Mouse (Mus musculus): ENCODE data around the gene Gmppa.

Gene Gmppa

DNA sequence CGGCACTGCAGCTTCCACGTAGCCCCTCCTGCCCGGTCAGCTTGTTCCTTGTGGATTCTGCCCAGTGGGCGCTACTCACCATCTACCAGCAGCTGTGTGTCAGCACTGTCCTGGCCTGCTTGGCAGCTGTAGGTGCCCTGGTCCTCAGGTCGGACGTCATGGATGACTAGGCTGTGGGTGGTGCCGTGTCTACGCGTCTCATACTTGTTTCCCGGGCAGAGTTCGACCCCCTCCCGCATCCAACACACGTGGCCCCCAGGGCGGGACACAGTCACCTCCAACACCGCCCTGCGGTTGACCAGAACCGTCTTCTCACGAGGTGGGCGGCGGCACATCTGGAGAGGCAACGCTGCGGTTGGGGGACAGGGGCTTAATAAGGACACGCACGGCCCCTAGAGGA lies 50.8 kb downstream of the Gmppa start:
- in situ Hi-C loops (cut with MseI, MboI), result no loop called here

DNA sequence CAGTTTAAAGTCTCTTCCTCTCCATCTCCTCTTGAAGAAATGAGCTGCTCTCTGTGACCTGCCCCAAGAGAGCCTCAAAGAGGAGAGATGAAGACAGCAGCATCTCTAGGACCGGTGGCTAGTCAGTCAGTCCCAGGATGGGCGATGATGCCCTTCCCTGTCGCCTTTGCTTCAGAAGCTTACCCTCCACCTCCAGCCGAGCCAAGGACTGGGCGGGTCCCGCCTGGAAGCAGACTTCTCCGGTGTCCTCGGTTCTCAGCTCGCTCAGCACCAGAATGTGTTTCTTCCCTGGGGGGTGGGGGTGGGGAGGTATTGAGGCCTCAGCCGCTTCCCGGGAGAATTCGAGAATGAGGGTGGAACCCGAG lies 51.3 kb downstream of the Gmppa start:
- in situ Hi-C loops (cut with MseI, MboI), result no loop called here

DNA sequence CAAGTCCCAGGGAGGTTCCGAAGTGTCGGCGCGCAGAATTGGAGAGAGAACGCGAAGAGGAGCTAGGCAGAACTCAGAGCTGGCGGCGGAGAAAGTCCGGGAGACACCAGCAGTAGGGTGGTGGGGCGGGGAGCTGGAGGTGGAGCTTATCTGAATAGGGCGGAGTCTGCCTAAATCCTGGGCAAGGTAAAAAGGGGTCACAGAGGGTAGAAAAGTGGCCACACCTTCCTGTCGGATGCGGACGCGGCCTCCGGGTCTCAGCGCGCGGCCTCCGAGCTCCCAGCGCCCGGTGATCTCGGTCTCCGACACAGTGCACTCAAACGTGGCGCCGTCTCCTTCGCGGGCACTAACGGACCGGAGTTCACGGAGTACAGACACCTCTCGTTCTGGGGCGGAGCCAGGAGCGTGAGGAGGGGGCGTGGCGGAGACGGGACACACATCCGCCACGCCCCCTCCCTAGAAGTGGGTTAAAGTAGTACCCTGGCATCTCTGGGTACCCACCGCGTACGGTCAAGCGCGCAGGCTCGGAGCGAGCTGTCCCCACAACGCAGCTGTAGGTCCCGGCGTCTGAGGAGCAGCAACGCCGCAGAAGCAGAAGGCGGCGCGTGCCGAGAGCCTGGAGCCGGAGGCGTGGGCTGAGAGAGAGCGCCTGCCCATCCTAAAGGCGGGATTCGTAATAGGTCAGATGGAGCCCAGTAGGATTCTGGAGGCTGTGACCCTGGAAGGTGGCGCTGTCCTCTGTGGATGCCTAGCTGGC lies 51.9 kb downstream of the Gmppa start:
- in situ Hi-C loops (cut with MseI, MboI), result no loop called here

DNA sequence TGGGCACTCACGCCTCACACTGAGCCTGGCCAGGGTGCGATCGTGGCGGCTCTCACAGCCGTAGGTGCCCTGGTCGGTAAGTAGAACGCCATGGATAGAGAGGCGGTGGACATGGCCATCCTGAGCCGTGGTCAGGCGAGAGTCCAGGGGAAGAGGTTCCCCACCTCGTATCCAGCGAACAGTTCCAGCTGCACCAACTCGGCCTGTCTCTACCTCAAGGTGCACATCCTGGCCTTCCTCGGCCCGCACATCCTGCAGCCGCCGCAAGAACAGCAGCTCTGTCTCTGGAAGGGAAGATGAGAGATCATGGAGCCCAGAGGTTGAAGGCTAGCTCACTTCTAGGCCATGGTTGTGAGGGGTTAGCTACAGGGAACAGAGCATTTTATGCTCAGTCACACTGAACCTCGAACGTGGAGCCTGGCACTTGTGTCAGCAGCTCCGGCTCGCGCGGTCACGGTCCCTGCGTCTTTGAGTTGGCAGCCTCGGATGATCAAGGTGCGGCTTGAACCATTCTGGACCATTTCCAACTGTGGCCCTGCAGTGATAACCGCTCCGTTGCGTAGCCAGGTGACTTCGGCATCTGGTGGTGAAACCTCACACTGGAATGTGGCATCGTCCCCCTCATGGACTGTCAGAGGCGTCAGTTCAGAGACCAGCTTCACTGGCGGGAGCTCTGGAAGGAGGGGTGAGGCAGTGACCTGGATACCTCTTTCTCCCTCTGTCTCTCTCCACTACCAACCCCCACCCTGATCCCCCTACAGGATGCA lies 55.2 kb downstream of the Gmppa start:
- in situ Hi-C loops (cut with MseI, MboI), result loop anchor here in 1 of 2 experiments (10.0 kb wide), 1 partner anchor 64 kb away; no protein-coding TSS in a partner anchor

DNA sequence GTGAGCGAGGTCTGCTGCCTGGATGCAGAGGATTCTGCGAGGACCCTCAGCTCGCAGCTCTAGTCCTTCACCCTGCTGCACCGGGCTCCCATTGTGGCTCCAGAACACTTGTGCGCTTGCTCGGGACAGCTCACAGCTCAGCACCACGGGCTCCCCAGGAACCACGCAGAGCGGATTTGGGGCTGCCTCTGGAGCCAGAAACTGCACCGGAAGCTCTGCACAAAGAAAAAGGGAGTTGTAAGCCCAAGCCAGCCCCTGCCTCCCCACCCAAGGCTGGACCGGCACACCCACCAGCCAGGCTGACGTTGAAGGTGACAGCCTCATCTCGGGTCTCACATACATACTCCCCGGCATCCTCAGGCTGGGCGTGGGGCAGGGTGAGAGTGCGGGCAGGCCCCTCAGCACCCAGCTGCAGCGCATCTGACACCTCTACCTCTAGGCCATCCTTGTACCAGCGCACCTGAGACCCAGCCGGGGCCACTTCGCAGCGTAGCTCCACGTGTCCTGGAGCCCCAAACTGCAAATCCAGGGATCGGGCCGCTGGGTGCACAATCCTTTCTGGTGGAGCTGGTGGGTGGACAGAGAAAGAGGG lies 56.9 kb downstream of the Gmppa start:
- in situ Hi-C loops (cut with MseI, MboI), result loop anchor here in 1 of 2 experiments (10.0 kb wide), 1 partner anchor 62 kb away; no protein-coding TSS in a partner anchor

All from mouse trophoblast stem cell (cell line).